Mouse (Mus musculus): ENCODE data around the gene Coro1b.

Gene Coro1b
- long read RNA-seq, experiment 1, transcript Coro1b-201 (11 exons, 1,888 nt), result major isoform, 69 of 112 reads
- long read RNA-seq, experiment 1, partial matches to known transcripts, result 5 of 112 reads
- long read RNA-seq, experiment 1, other reads (novel, unspliced or antisense), result 38 of 112 reads
- long read RNA-seq, experiment 2, transcript Coro1b-201 (11 exons, 1,888 nt), result major isoform, 79 of 145 reads
- long read RNA-seq, experiment 2, partial matches to known transcripts, result 10 of 145 reads
- long read RNA-seq, experiment 2, other reads (novel, unspliced or antisense), result 56 of 145 reads

GRCm38 (mm10) chr19:4148491-4148806 lies at the start of gene Coro1b:
TSS of gene Coro1b (plus strand) at chr19:4148619.
- intact Hi-C loops (cut with DNase I), result no loop called here

- intact Hi-C loops (cut with DNase I), result loop anchor here (2.0 to 5.0 kb wide), 2 partner anchors 33 to 106 kb away; no protein-coding TSS in a partner anchor
Observed at GRCm38 (mm10) chr19:4099056-4099455, 49.4 kb upstream of the Coro1b start.

- intact Hi-C loops (cut with DNase I), result loop anchor here (2.0 to 5.0 kb wide), 3 partner anchors 32 to 105 kb away; partner anchors contain the start of gene Cabp4
Observed at GRCm38 (mm10) chr19:4099837-4100717, 48.3 kb upstream of the Coro1b start, which contains the start of gene Pitpnm1. TSS of gene Pitpnm1 (plus strand) at chr19:4099998.

GRCm38 (mm10) chr19:4100718-4101261 lies 47.6 kb upstream of the Coro1b start:
- intact Hi-C loops (cut with DNase I), result loop anchor here (5.0 kb wide), 1 partner anchor 42 kb away; the partner anchor contains the start of gene Cabp4

- intact Hi-C loops (cut with DNase I), result loop anchor here (5.0 kb wide), 1 partner anchor 41 kb away; the partner anchor contains the start of gene Cabp4
Observed at GRCm38 (mm10) chr19:4101466-4101865, 47.0 kb upstream of the Coro1b start.

GRCm38 (mm10) chr19:4102049-4102448 lies 46.4 kb upstream of the Coro1b start:
- intact Hi-C loops (cut with DNase I), result loop anchor here (5.0 kb wide), 1 partner anchor 40 kb away; the partner anchor contains the start of gene Cabp4

- intact Hi-C loops (cut with DNase I), result loop anchor here (5.0 kb wide), 1 partner anchor 40 kb away; the partner anchor contains the start of gene Cabp4
Observed at GRCm38 (mm10) chr19:4102626-4103025, 45.8 kb upstream of the Coro1b start.

GRCm38 (mm10) chr19:4103294-4103693 lies 45.1 kb upstream of the Coro1b start:
- intact Hi-C loops (cut with DNase I), result loop anchor here (5.0 kb wide), 1 partner anchor 39 kb away; the partner anchor contains the start of gene Cabp4

- intact Hi-C loops (cut with DNase I), result loop anchor here (5.0 kb wide), 1 partner anchor 39 kb away; the partner anchor contains the start of gene Cabp4
Observed at GRCm38 (mm10) chr19:4103792-4104191, 44.6 kb upstream of the Coro1b start.

- intact Hi-C loops (cut with DNase I), result loop anchor here (5.0 kb wide), 1 partner anchor 38 kb away; the partner anchor contains the start of gene Cabp4
Observed at GRCm38 (mm10) chr19:4104675-4105194, 43.7 kb upstream of the Coro1b start.

GRCm38 (mm10) chr19:4106654-4107053 lies 41.8 kb upstream of the Coro1b start:
- intact Hi-C loops (cut with DNase I), result no loop called here

GRCm38 (mm10) chr19:4108535-4108934 lies 39.9 kb upstream of the Coro1b start:
- intact Hi-C loops (cut with DNase I), result no loop called here

GRCm38 (mm10) chr19:4112063-4112960 lies 36.1 kb upstream of the Coro1b start:
- intact Hi-C loops (cut with DNase I), result no loop called here

GRCm38 (mm10) chr19:4113186-4113805 lies 35.1 kb upstream of the Coro1b start:
- intact Hi-C loops (cut with DNase I), result no loop called here

- intact Hi-C loops (cut with DNase I), result no loop called here
Observed at GRCm38 (mm10) chr19:4113806-4114230, 34.6 kb upstream of the Coro1b start.

GRCm38 (mm10) chr19:4114551-4114950 lies 33.9 kb upstream of the Coro1b start:
- intact Hi-C loops (cut with DNase I), result no loop called here

- intact Hi-C loops (cut with DNase I), result no loop called here
Observed at GRCm38 (mm10) chr19:4115144-4115543, 33.3 kb upstream of the Coro1b start.

GRCm38 (mm10) chr19:4115816-4116215 lies 32.6 kb upstream of the Coro1b start:
- intact Hi-C loops (cut with DNase I), result no loop called here

GRCm38 (mm10) chr19:4117006-4117405 lies 31.4 kb upstream of the Coro1b start:
- intact Hi-C loops (cut with DNase I), result no loop called here

- intact Hi-C loops (cut with DNase I), result no loop called here
Observed at GRCm38 (mm10) chr19:4118350-4118749, 30.1 kb upstream of the Coro1b start.
